Mouse (Mus musculus) megakaryocyte progenitor cell, adult 5-6 weeks (primary cell): ENCODE measurements at regions not wholly inside any gene's neighbourhood (a gene's known extent, or its start where the extent isn't known, plus 50 kb on each side); places are given as distances from the start of the nearest gene placed in this dataset.

Experiments
- ATAC-seq: replicated peaks from 2 replicates; pipeline ENCODE4 v1.8.0; 2016; ENCODE audit warnings: mild to moderate bottlenecking, moderate TSS enrichment, inconsistent platforms; ENCODE audit not compliant: poor library complexity

DNA sequence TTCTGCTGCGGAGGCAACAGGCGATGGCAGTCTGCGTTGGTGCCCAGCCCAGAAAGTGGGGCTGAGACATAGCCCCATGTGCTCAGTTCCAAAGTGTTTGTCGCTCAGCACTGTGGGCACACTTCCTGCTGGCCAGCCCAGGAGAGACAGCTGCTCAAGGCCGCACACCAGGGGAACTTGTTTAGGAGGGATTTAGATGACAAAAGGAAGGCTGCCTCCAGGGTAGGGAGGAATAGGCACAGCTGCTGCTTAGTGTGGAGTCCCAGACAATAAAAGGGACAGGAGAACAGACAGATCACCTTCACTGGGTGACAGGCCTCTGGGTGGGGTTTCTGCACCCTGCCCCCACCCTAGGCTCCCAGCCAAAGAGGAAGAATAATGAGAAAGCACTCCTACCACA, 169.2 kb upstream of the Ctnnb1 start:
- ATAC-seq, result peak; percentile 64

DNA sequence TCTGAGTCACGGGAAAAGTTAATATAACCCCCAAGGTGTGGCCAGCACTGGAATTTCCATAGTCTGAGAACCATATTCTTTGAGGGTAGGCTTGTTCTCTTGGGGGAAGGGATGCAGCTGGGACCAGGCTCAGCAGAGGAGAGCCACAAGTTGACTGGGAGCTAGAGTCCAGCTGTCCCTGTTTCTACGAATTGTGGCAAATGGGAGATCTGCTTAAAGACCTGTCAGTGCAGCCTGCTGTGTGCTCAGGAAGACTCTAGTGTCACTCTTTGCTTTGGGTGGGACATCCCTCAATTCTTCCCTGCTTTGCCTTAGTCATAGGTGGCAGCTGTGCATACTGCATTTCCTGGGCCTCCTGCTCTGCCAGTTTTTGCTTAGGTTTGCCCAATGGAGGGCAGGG, 165.2 kb upstream of the Ctnnb1 start:
- ATAC-seq, result no peak

DNA sequence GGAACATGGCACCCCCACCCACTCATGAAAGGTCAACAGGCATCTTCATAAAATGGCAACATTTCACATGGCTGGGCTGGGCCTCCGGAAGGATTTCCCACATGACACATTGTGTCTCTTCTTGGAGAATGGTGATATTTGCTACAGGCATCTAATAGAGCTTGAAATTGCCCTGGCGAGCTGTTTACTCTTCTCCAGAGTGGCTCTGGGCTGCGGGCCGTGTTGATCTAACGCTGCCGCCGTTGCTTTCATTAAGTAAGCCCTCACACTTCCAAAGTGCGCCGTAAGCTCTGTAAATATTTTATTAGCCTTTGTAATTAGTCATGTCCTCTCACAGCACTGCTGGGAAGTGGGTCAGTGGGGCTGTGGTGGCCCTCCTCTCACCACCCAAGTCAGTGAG, 164.4 kb upstream of the Ctnnb1 start:
- ATAC-seq, result no peak

DNA sequence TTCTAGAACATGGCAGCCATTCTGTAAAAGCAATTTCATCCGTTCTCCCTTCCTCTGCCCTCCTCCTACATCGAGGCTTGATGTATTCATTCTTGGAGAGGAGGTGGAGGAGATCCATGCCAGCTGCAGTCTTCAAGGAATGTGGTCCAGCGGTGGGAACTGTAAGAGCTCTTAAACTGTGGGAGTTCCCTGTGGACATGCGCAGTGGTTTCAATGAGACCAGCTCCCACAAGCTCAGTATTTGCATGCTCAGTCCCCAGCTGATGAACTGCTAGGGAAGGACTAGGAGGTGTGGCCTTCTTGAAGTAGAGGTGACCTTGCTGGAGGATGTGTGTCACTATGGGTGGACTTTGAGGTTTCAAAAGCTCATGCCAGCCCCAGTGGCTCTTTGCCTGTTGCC, 163.7 kb upstream of the Ctnnb1 start:
- no peak for ATAC-seq

DNA sequence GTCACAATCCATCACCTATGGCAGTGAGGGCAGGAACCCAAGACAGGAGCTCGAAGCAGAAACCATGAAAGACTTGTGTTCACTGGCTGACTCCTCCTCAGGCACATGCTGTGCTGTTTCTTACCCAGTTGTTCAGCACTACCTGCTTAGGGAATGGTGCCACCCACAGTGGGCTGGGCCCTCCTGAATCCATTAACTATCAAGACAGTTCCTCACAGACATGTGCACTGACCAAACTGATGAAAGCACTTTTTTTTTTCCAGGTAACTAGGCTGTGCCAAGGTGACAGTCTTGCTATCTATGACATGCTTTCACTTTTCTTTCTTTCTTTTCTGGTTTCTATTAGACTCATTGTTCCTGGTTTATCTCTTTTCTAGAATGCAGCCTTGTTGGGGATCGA, 162.1 kb upstream of the Ctnnb1 start:
- no peak for ATAC-seq

DNA sequence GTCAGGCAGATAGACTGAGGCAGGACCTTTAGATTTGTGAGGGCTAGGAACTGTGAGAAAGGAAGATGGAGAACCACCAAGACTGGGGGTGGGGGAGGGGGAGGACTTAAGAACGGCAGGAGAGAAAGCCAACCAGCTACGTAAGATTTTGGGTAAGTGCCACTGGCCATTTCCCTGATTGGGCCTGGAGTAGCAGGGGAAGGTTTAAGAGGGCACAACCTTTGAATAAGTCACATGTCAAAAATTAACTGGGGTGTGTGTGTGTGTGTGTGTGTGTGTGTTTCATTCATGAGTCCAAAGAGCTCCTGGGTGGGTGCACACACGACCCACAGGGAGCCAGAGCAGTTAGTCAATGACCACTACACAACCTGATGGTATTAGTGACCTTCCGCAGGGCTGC, 161.6 kb upstream of the Ctnnb1 start:
- no peak for ATAC-seq

DNA sequence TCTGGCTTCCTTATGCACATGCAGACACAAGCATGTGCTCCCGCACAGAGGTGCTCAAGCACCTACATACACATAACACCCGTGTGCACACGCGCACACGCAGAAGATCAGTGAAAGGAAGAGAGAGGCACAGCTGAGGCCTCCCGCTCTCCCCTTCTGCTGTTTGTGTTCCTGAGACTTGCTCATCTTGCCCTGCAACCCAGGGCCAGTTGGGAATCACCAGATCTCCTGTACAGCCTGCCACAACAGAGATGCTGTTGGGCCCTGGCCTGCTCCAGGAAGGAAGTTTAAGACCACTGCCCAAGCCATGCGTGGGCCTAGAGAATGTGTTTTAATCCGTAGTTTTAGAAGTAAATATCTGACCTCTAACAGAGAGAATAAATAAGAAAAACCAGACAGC, 160.0 kb upstream of the Ctnnb1 start:
- no peak for ATAC-seq

DNA sequence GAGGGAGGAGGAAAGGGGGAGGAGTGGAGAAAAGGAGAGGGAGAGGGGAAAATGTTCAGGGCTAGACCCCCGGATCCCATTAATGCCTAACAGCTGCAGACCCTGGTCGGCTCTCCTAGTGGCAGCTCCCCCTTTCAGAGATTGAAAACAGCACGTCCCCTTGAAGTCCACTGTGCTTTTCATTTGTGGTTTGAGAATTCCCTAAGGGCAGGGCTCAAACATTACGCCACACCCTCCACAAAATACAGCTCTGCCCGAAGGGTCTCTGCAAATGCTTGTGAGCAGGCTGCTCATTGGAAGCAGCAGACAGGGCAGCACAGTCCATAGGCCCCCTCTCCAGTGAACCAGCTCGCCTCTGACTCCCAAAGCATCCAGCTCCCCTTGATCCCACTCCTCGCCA, 159.3 kb upstream of the Ctnnb1 start:
- no peak for ATAC-seq

DNA sequence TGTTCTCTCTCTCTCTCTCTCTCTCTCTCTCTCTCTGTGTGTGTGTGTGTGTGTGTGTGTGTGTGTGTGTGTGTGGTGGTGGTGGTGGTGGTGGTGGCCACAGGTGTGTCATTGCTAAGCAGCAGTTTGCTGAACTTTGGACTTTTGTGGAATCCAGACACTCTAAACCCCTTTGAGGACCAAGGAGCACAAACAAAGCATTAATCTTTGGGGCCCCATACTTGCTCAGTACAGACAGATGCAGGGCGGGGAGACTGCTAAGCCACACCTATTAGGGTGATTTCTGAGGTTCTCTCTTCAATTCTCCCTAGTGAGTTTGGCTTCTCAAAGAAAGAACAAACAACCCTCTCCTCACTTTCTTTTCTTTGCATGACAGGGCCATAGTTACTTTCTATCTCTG, 158.1 kb upstream of the Ctnnb1 start:
- no peak for ATAC-seq

DNA sequence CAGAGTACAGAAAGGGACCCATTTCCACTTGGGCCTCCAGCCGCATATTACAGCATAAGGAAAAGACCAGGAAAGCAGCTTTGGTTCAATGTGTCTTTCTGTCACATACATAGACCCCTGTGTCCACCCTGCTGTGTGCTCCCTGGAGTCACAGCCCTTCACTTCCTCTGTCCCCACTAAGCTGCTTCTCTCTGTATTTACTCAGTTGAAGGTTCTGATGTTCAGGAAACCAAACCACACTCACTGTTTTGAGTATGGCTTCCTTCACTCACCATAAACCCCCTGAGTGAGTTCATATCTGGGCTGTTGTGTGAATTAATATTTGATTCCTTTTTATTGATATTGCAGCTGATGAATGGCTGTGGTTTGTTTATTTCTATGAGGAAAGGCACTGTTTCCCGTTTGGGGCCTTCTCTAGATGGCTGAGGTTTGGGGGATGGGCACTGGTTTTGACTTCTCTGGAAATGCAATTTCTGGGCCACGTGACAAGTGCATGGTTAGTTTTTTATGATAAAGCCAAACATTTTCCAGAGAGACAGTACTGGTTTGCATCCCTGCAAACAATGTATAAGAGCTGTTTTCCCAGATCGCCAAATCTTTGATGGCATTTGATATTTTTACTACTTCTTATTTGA, 157.0 kb upstream of the Ctnnb1 start:
- ATAC-seq, result no peak

DNA sequence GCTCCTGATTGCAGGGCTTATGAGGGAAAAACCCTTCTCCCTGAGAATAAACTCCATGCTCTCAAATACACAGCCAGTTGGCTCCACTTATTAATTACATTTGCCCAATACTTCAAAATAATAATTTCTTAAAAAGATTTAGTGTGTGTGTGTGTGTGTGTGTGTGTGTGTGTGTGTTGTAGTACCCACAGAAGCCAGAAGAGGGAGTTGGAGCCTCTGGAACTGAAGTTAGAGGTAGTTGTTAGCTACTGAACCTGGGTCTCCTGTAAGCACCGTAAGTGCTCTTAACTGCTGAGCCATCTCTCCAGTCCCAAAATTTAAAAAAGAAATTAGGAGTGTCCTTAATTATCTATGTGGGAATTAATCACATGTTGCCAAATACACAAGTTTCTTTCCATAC, 154.8 kb upstream of the Ctnnb1 start:
- ATAC-seq, result no peak

DNA sequence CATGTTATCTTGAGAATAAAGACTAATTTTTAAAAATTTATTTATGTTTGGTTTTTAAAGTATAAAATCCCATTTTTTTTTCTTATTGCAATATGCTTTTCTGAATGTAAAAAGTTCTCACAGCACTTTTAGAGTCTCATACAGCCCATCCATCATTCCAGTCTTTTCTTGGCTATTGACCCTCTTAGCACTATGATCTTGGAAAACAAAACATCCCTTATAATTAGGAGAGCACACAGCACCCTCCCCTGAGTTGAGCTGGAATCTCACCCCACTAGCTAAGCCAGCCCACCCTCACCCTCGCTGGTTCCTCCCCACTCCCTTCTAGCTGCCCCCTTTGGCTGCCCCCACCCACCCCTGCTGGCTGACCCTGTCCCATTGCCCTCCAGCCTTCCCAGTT, 154.2 kb upstream of the Ctnnb1 start:
- no peak for ATAC-seq

DNA sequence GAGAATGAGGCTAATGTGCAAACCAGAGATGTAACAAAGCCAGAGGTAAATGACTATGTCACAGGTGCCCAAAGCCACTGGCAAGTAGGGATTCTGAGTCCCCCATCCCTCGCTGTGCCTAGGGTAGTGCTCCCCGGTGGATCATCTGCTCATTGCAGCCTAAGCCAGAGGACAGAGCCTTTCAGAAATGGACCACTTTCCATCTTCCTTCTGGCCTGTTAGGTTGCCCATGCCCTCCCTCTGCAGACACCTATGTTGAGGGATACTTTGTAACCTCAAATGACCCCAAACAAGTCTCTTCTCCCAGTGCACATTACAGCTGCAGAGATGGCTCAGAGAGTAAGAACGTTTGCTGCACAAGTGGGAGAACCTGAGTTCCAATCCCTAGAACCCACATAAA, 153.3 kb upstream of the Ctnnb1 start:
- peak; percentile 20; the same call in 1 of the 2 replicates for ATAC-seq

DNA sequence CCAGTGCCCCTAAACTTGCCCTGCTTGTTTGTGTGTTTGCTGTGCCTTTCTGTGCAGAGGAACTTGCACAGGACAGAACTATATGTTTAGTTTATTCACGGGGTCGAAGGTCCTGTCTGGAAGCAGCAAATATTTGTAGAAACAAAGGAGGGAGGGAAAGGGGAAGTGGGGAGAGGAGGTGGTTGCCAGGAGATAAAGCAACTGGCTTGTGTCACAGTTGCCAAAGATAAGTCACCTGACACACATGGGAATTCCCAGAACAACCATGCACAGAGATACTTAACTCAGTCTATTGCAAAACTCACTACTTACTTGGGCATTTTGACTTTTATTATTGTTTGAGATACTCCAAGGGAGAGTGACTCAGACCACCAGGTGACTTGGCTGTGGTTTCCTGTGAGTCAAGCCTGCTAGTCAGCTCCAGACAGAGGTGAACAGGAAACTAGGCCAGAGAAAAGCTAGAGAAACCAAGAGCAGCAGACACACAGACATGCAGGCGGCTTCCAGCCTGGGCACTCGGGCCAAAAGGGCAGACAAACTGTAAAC, 152.5 kb upstream of the Ctnnb1 start:
- ATAC-seq, result peak; percentile 79

DNA sequence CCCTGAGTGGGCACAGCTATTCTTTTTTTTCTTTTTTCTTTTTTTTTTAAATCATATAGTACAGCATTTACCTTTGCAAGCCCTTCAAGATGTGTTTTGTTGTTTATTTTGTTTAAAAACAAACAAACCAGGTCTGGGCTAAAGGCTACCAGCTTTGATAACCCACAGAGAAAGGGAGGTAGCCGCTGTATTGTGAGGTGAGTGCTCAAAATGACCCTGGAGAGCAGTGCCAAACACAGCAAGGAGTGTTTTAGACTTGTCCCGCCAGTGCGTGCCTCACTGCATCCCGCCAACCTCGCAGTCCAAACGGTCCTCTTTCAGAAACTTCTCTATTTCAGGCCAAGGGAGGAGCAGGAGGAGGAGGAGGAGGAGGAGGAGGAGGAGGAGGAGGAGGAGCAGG, 152.0 kb upstream of the Ctnnb1 start:
- ATAC-seq, result peak; percentile 20; the same call in 1 of the 2 replicates

DNA sequence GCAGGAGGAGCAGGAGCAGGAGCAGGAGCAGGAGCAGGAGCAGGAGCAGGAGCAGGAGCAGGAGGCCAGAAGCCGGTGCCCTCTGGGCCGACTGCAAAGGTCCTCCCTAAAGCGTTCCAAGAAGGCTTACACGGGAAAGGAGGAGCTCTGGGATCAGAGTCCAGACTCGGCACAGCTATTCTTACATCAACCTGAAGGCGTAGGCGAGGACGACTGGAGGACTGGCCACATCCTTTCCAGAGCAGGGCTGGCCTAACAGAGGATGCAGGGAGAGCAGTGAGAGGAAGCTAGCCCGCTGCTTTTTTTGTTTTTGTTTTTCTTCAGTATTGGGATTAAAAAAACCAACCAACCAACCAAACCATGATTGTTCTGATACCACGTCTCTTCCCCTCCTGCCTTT, 151.5 kb upstream of the Ctnnb1 start:
- no peak for ATAC-seq

DNA sequence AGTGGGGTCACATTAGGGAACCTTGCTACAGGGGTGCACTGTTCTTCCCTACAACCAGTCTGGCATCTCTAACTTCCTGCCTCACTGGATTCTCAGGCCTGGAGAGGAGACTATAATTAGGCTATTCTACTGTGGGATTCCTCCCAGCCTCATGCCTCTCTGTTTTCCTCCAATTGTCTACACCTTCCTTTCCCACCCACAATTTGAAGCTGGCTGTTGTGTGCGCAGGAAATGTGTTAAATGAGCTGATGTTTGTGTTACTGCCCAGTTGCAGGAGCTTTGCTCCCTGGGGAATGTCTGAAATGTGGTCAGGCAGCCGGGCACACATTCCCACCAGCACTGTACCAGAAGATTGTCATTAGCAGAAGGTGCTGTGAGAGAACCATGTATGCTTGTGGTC, 150.6 kb upstream of the Ctnnb1 start:
- ATAC-seq, result no peak

DNA sequence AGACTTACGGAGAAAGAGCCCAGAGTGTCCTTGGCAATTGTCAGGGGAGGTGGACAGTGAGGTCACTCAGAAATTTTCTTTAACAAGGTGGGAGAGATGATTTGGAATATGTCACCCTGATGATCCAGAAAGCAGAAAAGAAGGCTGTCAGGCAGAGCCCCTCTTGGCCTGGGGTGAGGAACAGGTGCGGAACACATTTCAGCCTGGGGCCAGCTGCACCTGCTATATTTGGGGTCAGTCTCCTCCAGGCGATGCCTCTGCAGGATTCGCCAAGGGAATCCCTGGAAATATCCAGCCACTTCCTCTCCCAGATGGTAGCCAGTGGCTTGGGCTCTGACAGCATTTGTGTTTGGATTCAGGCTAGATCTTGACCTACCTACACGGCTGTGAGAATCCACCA, 134.8 kb upstream of the Ctnnb1 start:
- no peak for ATAC-seq

DNA sequence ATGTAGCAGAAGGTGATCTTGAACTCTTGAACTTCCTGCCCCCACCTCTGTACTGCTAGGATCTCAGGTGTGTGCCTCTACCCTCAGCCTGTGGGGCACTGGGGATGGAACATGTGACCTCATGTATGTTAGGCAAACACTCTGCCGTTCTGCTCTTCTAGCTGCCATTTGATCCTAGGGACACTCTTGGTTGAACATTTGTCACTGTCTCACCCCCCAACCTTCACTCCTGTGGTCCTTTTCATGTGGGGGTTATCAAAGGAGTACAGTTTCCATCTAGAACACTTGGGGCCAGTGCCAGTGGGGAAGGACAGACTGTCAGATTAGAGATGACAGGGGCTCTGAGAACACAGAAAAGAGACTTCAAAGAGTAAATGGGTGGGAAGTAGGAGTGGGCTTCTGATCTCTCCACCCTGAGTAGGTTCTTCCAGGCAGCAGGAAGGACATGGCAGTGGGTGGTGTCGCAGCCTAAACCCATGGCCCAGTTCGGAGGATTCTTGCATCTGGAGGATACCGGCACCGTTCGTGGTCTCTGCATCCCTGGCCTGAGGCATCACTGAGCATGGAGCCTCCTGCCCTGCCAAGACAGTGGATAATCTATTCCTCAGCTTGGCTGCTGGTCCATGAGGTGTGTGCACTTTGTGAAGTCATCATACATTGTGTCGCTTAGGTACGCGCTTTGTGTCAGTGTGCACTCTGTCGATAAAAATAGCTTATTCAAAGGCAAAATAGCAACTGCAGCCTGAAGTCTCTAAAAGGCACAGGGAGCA, 132.7 kb upstream of the Ctnnb1 start:
- no peak for ATAC-seq

DNA sequence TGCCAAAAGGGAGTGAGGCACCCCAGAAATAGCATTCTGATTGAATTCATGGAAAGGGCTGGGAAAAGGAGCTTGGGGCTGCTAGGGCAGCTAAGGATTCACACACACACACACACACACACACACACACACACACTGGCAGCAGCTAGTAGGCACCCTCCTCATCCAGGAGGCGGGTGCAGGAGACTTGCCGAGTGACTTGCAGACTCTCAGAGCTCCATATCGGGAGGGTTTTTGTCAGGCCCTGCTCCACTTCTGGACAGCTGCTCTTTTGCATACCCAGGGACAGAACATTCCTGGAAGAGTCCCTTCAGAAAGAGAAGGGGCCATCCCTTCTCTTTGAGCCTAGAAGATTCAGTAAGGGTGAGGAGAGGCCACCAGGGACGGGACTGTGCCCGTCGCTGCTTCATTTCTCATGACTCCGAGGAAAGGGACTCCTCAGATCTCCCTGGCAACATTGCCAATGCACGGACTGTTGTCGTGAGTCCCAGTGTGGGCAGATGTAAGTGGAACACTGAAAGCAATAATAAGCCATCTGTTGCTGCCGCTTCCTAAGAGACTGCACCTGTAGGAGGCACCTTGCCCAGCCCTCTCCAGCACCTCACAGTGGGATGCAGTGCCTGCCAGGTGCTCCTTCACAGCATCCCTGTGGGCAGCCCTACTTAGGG, 130.9 kb upstream of the Ctnnb1 start:
- no peak for ATAC-seq

DNA sequence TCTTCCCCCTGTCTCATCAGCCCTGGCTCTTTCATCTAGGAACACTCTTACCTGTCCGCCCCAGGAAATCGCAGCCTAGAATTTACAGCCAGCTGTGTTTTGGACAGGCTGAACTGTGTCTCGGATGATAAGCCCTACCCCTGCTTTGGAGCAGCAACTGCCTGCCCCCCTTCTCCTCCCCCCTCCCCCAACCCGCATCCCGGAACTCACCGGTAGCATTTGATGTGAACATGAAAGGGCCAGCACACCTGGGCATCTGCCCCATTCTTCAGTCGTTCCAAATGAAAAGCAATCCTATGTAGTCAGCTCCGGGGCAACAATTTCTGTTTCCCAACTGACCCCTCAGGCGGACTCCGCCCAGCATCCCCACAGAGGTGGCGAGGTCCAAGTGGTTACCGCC, 130.1 kb upstream of the Ctnnb1 start:
- no peak for ATAC-seq

DNA sequence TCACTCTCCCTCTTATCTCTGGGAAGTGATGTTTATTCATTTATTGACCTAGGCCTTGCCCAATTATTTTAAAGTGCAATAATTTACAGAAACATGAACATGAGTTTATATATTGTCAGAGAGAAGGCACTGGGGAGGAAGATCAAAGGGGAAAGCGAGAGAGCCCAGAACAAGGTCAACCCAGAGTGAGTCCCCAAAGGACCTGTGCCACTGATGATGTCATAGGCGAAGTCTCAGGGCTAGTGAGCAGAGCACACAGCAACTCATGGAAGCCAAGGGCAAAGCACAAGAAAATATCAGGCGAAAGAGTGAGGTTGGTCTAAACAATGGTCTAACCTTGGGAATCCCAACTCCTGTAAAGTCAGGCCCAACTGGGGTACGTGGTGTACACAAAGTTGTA, 126.4 kb upstream of the Ctnnb1 start:
- ATAC-seq, result no peak
